Mouse (Mus musculus): ENCODE measurements around the gene Rbm47. TPM values are rescaled to one million over a fixed set of nuclear protein-coding genes. Genes with fewer than 3 reads are reported as not detected.

The Rbm47 gene
- total RNA-seq, 1 experiment from 2014 or later = 82.0 TPM

Small RNA genes within 50 kb of the gene (microRNA-seq; reads per million reads assigned to microRNA genes)
- gene Gm25952 = 0 reads per million in 2 experiments

Other genes with a start within 250 kb of the Rbm47 start
- 0.45 and 0.48 TPM in 2 replicates for gene Chrna9, start 238.2 kb downstream of the Rbm47 start, total RNA-seq (2021)
- gene 9130230L23Rik, start 168.8 kb downstream of the Rbm47 start, total RNA-seq (2021) = 0.53 and 0.74 TPM in 2 replicates
- gene Nsun7, start 86.8 kb upstream of the Rbm47 start, total RNA-seq (2021) = 0.48 and 1.2 TPM in 2 replicates